Mouse (Mus musculus): ENCODE results near the gene Tmem159.

DNA sequence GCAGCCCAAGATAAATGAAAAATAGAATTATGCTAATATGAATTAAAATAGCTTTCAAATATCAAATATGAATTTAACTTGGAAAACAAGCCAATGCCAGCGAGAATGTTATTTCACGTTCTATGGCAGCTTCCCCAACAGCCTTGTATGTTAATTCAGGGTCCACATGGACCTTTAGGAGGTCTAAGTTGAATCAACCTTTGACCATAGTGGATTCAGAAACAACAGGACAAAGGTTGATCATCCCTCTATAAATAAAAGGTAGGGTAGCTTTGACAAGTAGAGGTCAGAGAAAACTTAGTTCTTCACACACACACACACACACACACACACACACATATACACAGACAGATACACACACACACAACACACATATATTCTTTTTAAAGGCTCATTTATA lies 48.7 kb downstream of the Tmem159 start:
- TF ChIP-seq MYOG (IDR thresholded peaks at IDR 0.05; ENCODE audit: control insufficient read depth in 1 of 3, insufficient read depth in 1 of 3, insufficient read length in 2 of 3, low read depth in 2 of 3): no peak
- no peak for TF ChIP-seq POLR2A (IDR thresholded peaks at IDR 0.05; ENCODE audit: insufficient read length, low read depth)

Data from myocyte (in vitro differentiated cells).